Mouse (Mus musculus) limb, embryonic 14.5 days (tissue): ENCODE results near the gene Mrtfa. TPM values are rescaled to one million over a fixed set of nuclear protein-coding genes. Genes with fewer than 3 reads are reported as not detected.

Experiments used
- ATAC-seq: fragments of 200-750 bp; cut with Nextera tagmentation; 2 replicates; pipeline ENCODE4 v1.8.0; 2017; ENCODE audit warnings: low read depth, moderate number of reproducible peaks, moderate TSS enrichment; ENCODE audit not compliant: low FRiP score
- DNase-seq: peaks from one replicate; pipeline ENCODE4 v3.0.0-alpha.2; 2015; ENCODE audit warnings: low spot score
- H3K27ac ChIP-seq: fragments of 300-500 bp; sonication (generic); replicated peaks from 2 replicates; pipeline ENCODE4 v1.5.1; 2014; ENCODE audit warnings: low read depth, mild to moderate bottlenecking, low read length, moderate library complexity, mixed read lengths
- H3K27me3 ChIP-seq: fragments of 300-500 bp; sonication (generic); 2 replicates; pipeline ENCODE4 v1.6.1; 2014; ENCODE audit warnings: low read length, mixed read lengths; ENCODE audit not compliant: control insufficient read depth, insufficient read depth
- H3K36me3 ChIP-seq: fragments of 300-500 bp; sonication (generic); 2 replicates; pipeline ENCODE4 v1.6.1; 2014; ENCODE audit warnings: mild to moderate bottlenecking, low read length, moderate library complexity, mixed read lengths; ENCODE audit not compliant: control insufficient read depth, insufficient read depth
- H3K4me1 ChIP-seq: fragments of 300-500 bp; sonication (generic); 2 replicates; pipeline ENCODE4 v1.6.1; 2014; ENCODE audit warnings: antibody characterized with exemption, low read length, mixed read lengths; ENCODE audit not compliant: control insufficient read depth, insufficient read depth
- H3K4me2 ChIP-seq: fragments of 300-500 bp; sonication (generic); replicated peaks from 2 replicates; pipeline ENCODE4 v1.6.1; 2014; ENCODE audit warnings: low read depth, mild to moderate bottlenecking, low read length, moderate library complexity; ENCODE audit not compliant: severe bottlenecking
- H3K4me3 ChIP-seq: fragments of 300-500 bp; sonication (generic); replicated peaks from 2 replicates; pipeline ENCODE4 v1.5.1; 2014; ENCODE audit warnings: low read length
- H3K9ac ChIP-seq: fragments of 300-500 bp; sonication (generic); 2 replicates; pipeline ENCODE4 v1.6.1; 2014; ENCODE audit warnings: mild to moderate bottlenecking, low read depth, low read length, moderate library complexity; ENCODE audit not compliant: severe bottlenecking
- H3K9me3 ChIP-seq: fragments of 300-500 bp; sonication (generic); 2 replicates; pipeline ENCODE4 v1.6.1; 2016; ENCODE audit warnings: low read length; ENCODE audit not compliant: control insufficient read depth
- POLR2A ChIP-seq: fragments of 200-500 bp; IDR thresholded peaks from 2 replicates; pipeline ENCODE4 v1.8.0; 2012; ENCODE audit warnings: inconsistent platforms, mild to moderate bottlenecking, moderate library complexity, borderline replicate concordance; ENCODE audit not compliant: insufficient read depth, insufficient read length; ENCODE audit errors: extremely low read depth
- WGBS: fragments of 180-500 bp; shearing (Covaris S2); extraction: QIAGEN DNeasy Blood & Tissue Kit; methylation state at CpG from one replicate; pipeline ENCODE4 v1.1.7; 2014; 5-methylcytosine and 5-hydroxymethylcytosine counted together
- polyA plus RNA-seq, 2 experiments: library from polyadenylated mRNA; depleted of rRNA in 1 of 2; stranded (reverse) in 1 of 2; unstranded in 1 of 2; fragments of >200 nt; fragmentation: Nextera tagmentation in 1 of 2; extraction: Ambion mirVana in 1 of 2; gene quantifications; 2 replicates each; pipeline versions ENCODE4 v1.2.1 to v1.2.3; 2012 to 2014

Gene Mrtfa
- polyA plus RNA-seq, 2 experiments = 25.2 to 29.8 TPM

DNA sequence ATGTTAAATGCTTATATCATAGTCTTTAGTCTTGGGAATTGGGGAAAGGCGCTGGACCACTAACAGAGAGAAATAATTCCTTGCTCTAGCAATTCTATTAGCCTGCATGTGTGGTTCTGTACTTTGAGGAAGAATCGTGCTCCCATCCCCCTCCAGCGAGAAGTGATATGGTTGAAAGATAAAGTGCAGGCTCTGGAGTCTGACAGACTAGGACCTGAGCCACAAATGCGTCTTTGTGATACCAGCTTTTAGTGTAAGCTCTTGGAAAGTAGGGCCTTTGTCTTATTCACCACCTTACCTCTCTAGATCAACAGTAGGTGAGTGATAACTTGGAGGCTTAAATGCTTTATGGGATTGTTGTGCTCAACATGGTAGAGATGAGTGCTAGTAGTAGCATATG, 209.4 kb downstream of the Mrtfa start:
- peaks cover 5% of the 10 kb centered on the region; the same call in 1 of the 2 replicates for H3K4me1 ChIP-seq
- DNase-seq = no peak
- H3K4me3 ChIP-seq = no peak overlapping the region
- no peaks in the 10 kb centered on the region for H3K36me3 ChIP-seq
- no peak overlapping the region for H3K4me2 ChIP-seq
- ATAC-seq = no peak
- no peaks in the 10 kb centered on the region for H3K9me3 ChIP-seq
- no peak overlapping the region for H3K27ac ChIP-seq
- no peaks in the 10 kb centered on the region for H3K27me3 ChIP-seq
- TF ChIP-seq POLR2A = no peak
- WGBS = 85% methylated on average over 4 of the region's 4 CpGs
- no peak overlapping the region for H3K9ac ChIP-seq

DNA sequence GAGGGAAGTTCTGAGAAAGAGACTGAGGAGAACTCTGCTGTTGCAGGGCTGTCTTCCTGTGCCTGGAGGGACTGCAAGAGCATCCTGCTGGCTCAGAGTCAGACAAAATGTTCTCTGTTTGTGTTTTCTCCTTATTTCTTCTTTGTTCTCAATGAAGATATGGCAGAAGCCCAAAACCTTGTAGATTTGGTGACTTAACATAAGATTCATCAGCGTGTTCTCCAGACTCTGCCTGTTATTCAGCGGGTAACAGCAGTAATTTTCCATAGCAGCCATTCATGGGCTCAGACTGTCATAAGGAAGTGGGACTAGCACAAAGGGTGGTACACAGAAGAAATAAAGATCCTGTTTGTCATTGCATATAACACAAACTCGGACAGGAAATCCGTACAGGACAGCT, 210.9 kb downstream of the Mrtfa start:
- Histone ChIP-seq H3K27me3 (no peaks in the 10 kb centered on the region), H3K4me2 (no peak overlapping the region), H3K9ac (no peak overlapping the region), H3K4me3 (no peak overlapping the region), H3K4me1 (peaks cover 5% of the 10 kb centered on the region; the same call in 1 of the 2 replicates), H3K27ac (no peak overlapping the region), H3K9me3 (no peaks in the 10 kb centered on the region), H3K36me3 (no peaks in the 10 kb centered on the region)
- WGBS = 80% methylated on average over 4 of the region's 4 CpGs
- no peak for DNase-seq
- ATAC-seq = no peak
- TF ChIP-seq POLR2A = no peak

DNA sequence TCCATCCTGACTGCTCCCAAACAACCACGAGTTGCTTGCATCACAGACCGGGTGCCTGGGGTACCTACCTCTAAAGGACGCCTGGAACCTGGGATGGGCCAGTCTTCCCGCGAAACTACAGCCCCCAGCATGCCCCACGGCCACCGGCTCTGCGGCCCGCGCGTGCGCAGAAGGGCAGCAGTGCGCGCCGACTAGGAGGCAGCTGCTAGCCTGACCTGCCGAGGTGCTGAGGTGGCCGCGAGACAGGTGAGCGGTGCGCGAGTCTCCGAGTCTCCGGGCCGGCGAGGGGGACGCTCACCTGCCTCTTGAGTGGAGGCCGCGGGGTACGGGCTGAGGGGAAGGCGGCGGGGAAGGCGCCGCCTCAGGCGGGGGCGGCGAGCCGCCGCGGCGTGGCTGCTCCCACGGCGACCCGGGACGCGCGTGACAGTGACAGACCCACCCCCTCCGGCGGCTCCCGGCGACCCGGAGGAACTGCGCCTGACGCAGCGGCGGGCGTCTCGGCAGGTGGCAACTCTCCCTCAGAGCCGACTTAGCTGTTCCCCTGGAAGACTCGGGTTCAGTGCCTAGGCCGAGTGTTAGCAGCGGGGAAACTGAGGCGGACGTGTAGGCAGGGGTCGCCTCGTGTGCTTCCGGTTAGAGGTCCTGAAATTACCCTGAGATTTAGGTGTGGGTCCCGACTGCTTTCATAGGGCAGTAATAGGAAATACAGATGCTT, 212.8 kb downstream of the Mrtfa start, which contains the start of gene Sgsm3:
Gene Sgsm3, plus strand, starts transcription at position 146 of the 715 bp plus-strand sequence.
- H3K4me3 ChIP-seq = peak within 1 kb of the TSS; percentile 80
- no peak within 1 kb of the TSS for H3K27ac ChIP-seq

DNA sequence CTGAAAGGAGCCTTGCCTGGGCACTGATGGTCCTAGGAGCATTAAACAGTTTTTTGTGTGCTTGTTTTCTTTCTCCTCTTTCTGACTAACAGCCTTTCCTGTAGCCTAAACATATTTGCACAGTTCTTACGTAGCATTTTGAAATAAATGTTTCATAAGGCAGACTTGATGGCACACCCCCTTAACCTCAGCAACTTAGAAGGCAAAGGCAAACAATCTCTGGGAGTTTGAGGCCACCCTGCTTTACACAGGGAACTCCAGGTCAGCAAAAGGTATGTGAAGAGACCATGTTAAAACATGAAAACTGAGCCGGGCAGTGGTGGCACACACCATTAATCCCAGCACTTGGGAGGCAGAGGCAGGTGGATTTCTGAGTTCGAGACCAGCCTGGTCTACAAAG, 214.9 kb downstream of the Mrtfa start:
- H3K36me3 ChIP-seq = no peaks in the 10 kb centered on the region
- ATAC-seq = no peak
- no peaks in the 10 kb centered on the region for H3K27me3 ChIP-seq
- no peak for TF ChIP-seq POLR2A
- H3K4me3 ChIP-seq = no peak overlapping the region
- no peak overlapping the region for H3K4me2 ChIP-seq
- no peak for DNase-seq
- no peak overlapping the region for H3K27ac ChIP-seq
- H3K4me1 ChIP-seq = peaks cover 5% of the 10 kb centered on the region; the same call in 1 of the 2 replicates
- no peak overlapping the region for H3K9ac ChIP-seq
- H3K9me3 ChIP-seq = no peaks in the 10 kb centered on the region
- 82% methylated on average over 3 of the region's 3 CpGs for WGBS

More for the DNA sequence above, 212.8 kb downstream of the Mrtfa start, which contains the start of gene Sgsm3:
- under 1% methylated on average over 56 of the region's 67 CpGs for WGBS
- Histone ChIP-seq H3K27me3 (no peaks in the 10 kb centered on the region), H3K36me3 (no peaks in the 10 kb centered on the region), H3K4me1 (peaks cover 5% of the 10 kb centered on the region; the same call in 1 of the 2 replicates), H3K4me2 (peak within 1 kb of the TSS; percentile 88), H3K9me3 (no peaks in the 10 kb centered on the region), H3K9ac (peak within 1 kb of the TSS; percentile 70)
- DNase-seq = peak; percentile 84
- peak; percentile 91 for ATAC-seq
- 0 out of 2 replicates have a peak, but pooled peaks have one; percentile 55 for TF ChIP-seq POLR2A

DNA sequence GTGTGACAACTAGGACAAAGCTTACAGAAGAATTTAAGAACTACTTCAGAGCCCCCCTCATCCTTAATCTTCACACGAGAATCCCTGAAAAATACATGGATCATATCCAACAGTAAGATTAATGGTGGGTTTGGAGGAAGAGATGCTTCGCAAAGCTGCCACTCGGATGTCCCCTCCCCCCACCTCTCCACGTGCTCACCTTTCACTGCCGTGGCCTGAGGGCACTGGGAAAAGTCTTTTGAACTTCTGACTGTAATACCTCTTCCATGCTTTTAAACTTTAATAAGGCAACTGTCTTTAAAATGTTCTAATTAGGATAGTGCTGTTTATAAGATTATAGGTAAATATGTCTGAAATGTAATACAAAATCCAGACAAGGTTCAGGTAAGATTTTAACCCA, 216.2 kb downstream of the Mrtfa start:
- no peaks in the 10 kb centered on the region for H3K27me3 ChIP-seq
- no peak for TF ChIP-seq POLR2A
- no peak for DNase-seq
- H3K27ac ChIP-seq = no peak overlapping the region
- WGBS = 18% methylated on average over 5 of the region's 5 CpGs
- peaks cover 8% of the 10 kb centered on the region for H3K36me3 ChIP-seq
- H3K4me1 ChIP-seq = peaks cover 5% of the 10 kb centered on the region; the same call in 1 of the 2 replicates
- no peak overlapping the region for H3K9ac ChIP-seq
- H3K9me3 ChIP-seq = no peaks in the 10 kb centered on the region
- H3K4me2 ChIP-seq = no peak overlapping the region
- ATAC-seq = no peak
- H3K4me3 ChIP-seq = no peak overlapping the region
